Mouse (Mus musculus) myocyte (in vitro differentiated cells): ENCODE measurements at regions not wholly inside any gene's neighbourhood (a gene's known extent, or its start where the extent isn't known, plus 50 kb on each side); places are given as distances from the start of the nearest gene placed in this dataset.

Experiments
- H3K27me3 ChIP-seq: one replicate; pipeline ENCODE4 v1.6.1; 2011; ENCODE audit not compliant: control insufficient read depth, insufficient read depth, insufficient read length
- H3K36me3 ChIP-seq: one replicate; pipeline ENCODE4 v1.6.1; 2011; ENCODE audit not compliant: control insufficient read depth, insufficient read depth
- H3K4me2 ChIP-seq: one replicate; pipeline ENCODE4 v1.6.1; 2011; ENCODE audit warnings: low read depth, control low read depth
- H3K4me3 ChIP-seq: one replicate; pipeline ENCODE4 v1.5.1; 2011; ENCODE audit warnings: mild to moderate bottlenecking, control low read depth, moderate library complexity
- H3K79me2 ChIP-seq: one replicate; pipeline ENCODE4 v1.6.1; 2011; ENCODE audit not compliant: control insufficient read depth, insufficient read depth
- H3ac ChIP-seq: one replicate; pipeline ENCODE4 v1.6.1; 2011; ENCODE audit not compliant: control insufficient read depth, insufficient read length
- CEBPB ChIP-seq: IDR thresholded peaks from 2 replicates; pipeline ENCODE4 v1.6.1; 2011; ENCODE audit warnings: mild to moderate bottlenecking, moderate library complexity; ENCODE audit not compliant: poor library complexity, insufficient read depth, severe bottlenecking
- E2F4 ChIP-seq: IDR thresholded peaks from one replicate; pipeline ENCODE4 v1.6.1; 2011; ENCODE audit warnings: mild to moderate bottlenecking, control low read depth, moderate library complexity; ENCODE audit not compliant: insufficient read depth
- MAX ChIP-seq: IDR thresholded peaks from one replicate; pipeline ENCODE4 v1.6.1; 2011; ENCODE audit warnings: low read depth, mild to moderate bottlenecking, control low read depth
- MYOD1 ChIP-seq, 3 experiments: IDR thresholded peaks; one replicate each; pipeline ENCODE4 v1.6.1; 2011; ENCODE audit warnings: control low read depth in 2 of 3, low read depth in 2 of 3, mild to moderate bottlenecking in 2 of 3, moderate library complexity in 1 of 3; ENCODE audit not compliant: insufficient read length in 2 of 3, control insufficient read depth in 1 of 3
- MYOG ChIP-seq, 3 experiments: IDR thresholded peaks; one replicate each; pipeline ENCODE4 v1.6.1; 2011; ENCODE audit warnings: control low read depth in 2 of 3, low read depth in 2 of 3, mild to moderate bottlenecking in 2 of 3; ENCODE audit not compliant: insufficient read length in 2 of 3, control insufficient read depth in 1 of 3, insufficient read depth in 1 of 3
- POLR2A ChIP-seq: IDR thresholded peaks from one replicate; pipeline ENCODE4 v1.6.1; 2011; ENCODE audit warnings: low read depth, mild to moderate bottlenecking, control low read depth, moderate library complexity; ENCODE audit not compliant: insufficient read length
- POLR2AphosphoS2 ChIP-seq: IDR thresholded peaks from one replicate; pipeline ENCODE4 v1.6.1; 2011; ENCODE audit warnings: low read depth, control low read depth; ENCODE audit not compliant: insufficient read length
- REST ChIP-seq: IDR thresholded peaks from one replicate; pipeline ENCODE4 v1.6.1; 2011; ENCODE audit warnings: mild to moderate bottlenecking, control low read depth, moderate library complexity; ENCODE audit not compliant: insufficient read depth, insufficient read length
- SRF ChIP-seq: IDR thresholded peaks from one replicate; pipeline ENCODE4 v1.6.1; 2011; ENCODE audit warnings: low read depth; ENCODE audit not compliant: control insufficient read depth, insufficient read length
- TCF12 ChIP-seq: IDR thresholded peaks from one replicate; pipeline ENCODE4 v1.6.1; 2011; ENCODE audit warnings: mild to moderate bottlenecking, control low read depth; ENCODE audit not compliant: poor library complexity, insufficient read depth, severe bottlenecking
- TCF3 ChIP-seq: IDR thresholded peaks from one replicate; pipeline ENCODE4 v1.6.1; 2011; ENCODE audit warnings: low read depth, control low read depth; ENCODE audit not compliant: insufficient read length
- USF1 ChIP-seq: IDR thresholded peaks from one replicate; pipeline ENCODE4 v1.6.1; 2011; ENCODE audit warnings: low read depth, mild to moderate bottlenecking, control low read depth, moderate library complexity

GRCm38 (mm10) chr8:115778433-115778832 is 70.8 kb upstream of the Maf start:
- no peak overlapping the region for H3K4me2 ChIP-seq

GRCm38 (mm10) chr8:115771060-115771459 is 63.5 kb upstream of the Maf start:
- H3K79me2 ChIP-seq: no peaks in the 10 kb centered on the region
- H3ac ChIP-seq: no peak overlapping the region
- TF ChIP-seq E2F4: no peak
- no peaks in the 10 kb centered on the region for H3K27me3 ChIP-seq
- H3K4me2 ChIP-seq: peak overlapping the region; percentile 77
- no peak overlapping the region for H3K4me3 ChIP-seq
- H3K36me3 ChIP-seq: no peaks in the 10 kb centered on the region

More at GRCm38 (mm10) chr8:115778433-115778832, 70.8 kb upstream of the Maf start:
- TF ChIP-seq REST (no peak), TCF3 (no peak), MYOD1 (IDR thresholded peaks at IDR 0.05; ENCODE audit: control insufficient read depth in 1 of 3, insufficient read length in 2 of 3, low read depth in 2 of 3) (no peak), USF1 (no peak), MAX (no peak), POLR2AphosphoS2 (no peak), CEBPB (no peak), MYOG (IDR thresholded peaks at IDR 0.05; ENCODE audit: control insufficient read depth in 1 of 3, insufficient read depth in 1 of 3, insufficient read length in 2 of 3, low read depth in 2 of 3) (no peak), TCF12 (no peak), E2F4 (no peak), SRF (no peak), POLR2A (no peak)
- Histone ChIP-seq H3K36me3 (no peaks in the 10 kb centered on the region), H3K4me3 (no peak overlapping the region), H3ac (no peak overlapping the region), H3K79me2 (no peaks in the 10 kb centered on the region), H3K27me3 (no peaks in the 10 kb centered on the region)

- Histone ChIP-seq H3ac (no peak overlapping the region), H3K79me2 (no peaks in the 10 kb centered on the region), H3K27me3 (no peaks in the 10 kb centered on the region), H3K4me2 (no peak overlapping the region), H3K4me3 (no peak overlapping the region), H3K36me3 (no peaks in the 10 kb centered on the region)
- TF ChIP-seq USF1 (no peak), MYOG (IDR thresholded peaks at IDR 0.05; ENCODE audit: control insufficient read depth in 1 of 3, insufficient read depth in 1 of 3, insufficient read length in 2 of 3, low read depth in 2 of 3) (no peak), E2F4 (no peak), TCF3 (no peak), SRF (no peak), MAX (no peak), POLR2A (no peak)
Observed at GRCm38 (mm10) chr8:115768631-115769030, 61.0 kb upstream of the Maf start.

- Histone ChIP-seq H3K79me2 (no peaks in the 10 kb centered on the region), H3K27me3 (no peaks in the 10 kb centered on the region), H3K36me3 (no peaks in the 10 kb centered on the region), H3K4me2 (no peak overlapping the region), H3ac (no peak overlapping the region), H3K4me3 (no peak overlapping the region)
- TF ChIP-seq CEBPB (no peak), MAX (no peak), MYOD1 (IDR thresholded peaks at IDR 0.05; ENCODE audit: control insufficient read depth in 1 of 3, insufficient read length in 2 of 3, low read depth in 2 of 3) (peak in 1 of 3 experiments; percentile 17), MYOG (IDR thresholded peaks at IDR 0.05; ENCODE audit: control insufficient read depth in 1 of 3, insufficient read depth in 1 of 3, insufficient read length in 2 of 3, low read depth in 2 of 3) (no peak)
Observed at GRCm38 (mm10) chr8:115766218-115766898, 58.8 kb upstream of the Maf start.

- Histone ChIP-seq H3K27me3 (no peaks in the 10 kb centered on the region), H3K36me3 (no peaks in the 10 kb centered on the region), H3ac (no peak overlapping the region), H3K4me2 (peak overlapping the region; percentile 2), H3K79me2 (no peaks in the 10 kb centered on the region), H3K4me3 (no peak overlapping the region)
- TF ChIP-seq MYOD1 (IDR thresholded peaks at IDR 0.05; ENCODE audit: control insufficient read depth in 1 of 3, insufficient read length in 2 of 3, low read depth in 2 of 3) (no peak), SRF (peak; percentile 87)
Observed at GRCm38 (mm10) chr8:115764551-115764950, 57.0 kb upstream of the Maf start.

- H3K79me2 ChIP-seq: no peaks in the 10 kb centered on the region
- TF ChIP-seq POLR2AphosphoS2 (no peak), E2F4 (no peak), CEBPB (no peak)
- no peak overlapping the region for H3K4me3 ChIP-seq
- no peak overlapping the region for H3ac ChIP-seq
- H3K4me2 ChIP-seq: no peak overlapping the region
- no peaks in the 10 kb centered on the region for H3K27me3 ChIP-seq
- no peaks in the 10 kb centered on the region for H3K36me3 ChIP-seq
Observed at GRCm38 (mm10) chr8:115758011-115758410, 50.4 kb upstream of the Maf start.
